Mouse (Mus musculus) brown adipose tissue, adult 24 weeks (tissue): ENCODE data around the gene Hipk3. TPM values are rescaled to one million over a fixed set of nuclear protein-coding genes. Genes with fewer than 3 reads are reported as not detected.

ENCODE experiments used
- H3K27ac ChIP-seq: fragments of 200-500 bp; replicated peaks from 2 replicates; pipeline ENCODE4 v1.5.1; 2012; ENCODE audit warnings: low read depth, mild to moderate bottlenecking, low read length
- H3K4me1 ChIP-seq: fragments of 200-500 bp; 2 replicates; pipeline ENCODE4 v1.6.1; 2012; ENCODE audit warnings: low read length, mixed read lengths; ENCODE audit not compliant: control insufficient read depth, insufficient read depth, insufficient read length
- H3K4me3 ChIP-seq: fragments of 200-500 bp; 2 replicates; pipeline ENCODE4 v1.5.1; 2012; ENCODE audit warnings: low read depth, mild to moderate bottlenecking, low read length, moderate library complexity; ENCODE audit not compliant: insufficient read depth
- polyA plus RNA-seq: library from polyadenylated mRNA; stranded (reverse); fragments of >200 nt; gene quantifications from 2 replicates; pipeline ENCODE4 v1.2.4, GENCODE M21; 2012; ENCODE audit not compliant: missing spikeins, insufficient read depth, insufficient read length

Hipk3 gene
- polyA plus RNA-seq, 1 experiment, result 54.9 TPM

DNA sequence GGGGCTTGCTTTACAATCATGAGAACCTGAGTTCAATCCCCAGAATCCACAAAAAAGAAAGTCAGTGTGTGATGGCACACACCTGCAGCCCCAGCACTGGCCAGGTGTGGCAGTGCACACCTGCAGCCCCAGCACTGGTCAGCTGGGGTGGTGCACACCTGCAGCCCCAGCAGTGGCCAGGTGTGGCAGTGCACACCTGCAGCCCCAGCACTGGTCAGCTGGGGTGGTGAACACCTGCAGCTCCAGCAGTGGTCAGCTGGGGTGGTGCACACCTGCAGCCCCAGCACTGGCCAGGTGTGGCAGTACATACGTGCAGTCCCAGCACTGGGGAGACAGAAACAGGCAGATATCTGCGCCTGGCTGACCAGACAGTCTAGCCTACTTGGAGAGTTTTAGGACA lies 116.3 kb downstream of the Hipk3 start:
- Histone ChIP-seq H3K4me3 (no peak overlapping the region), H3K27ac (no peak overlapping the region), H3K4me1 (no peaks in the 10 kb centered on the region)

Other genes with a start within 250 kb of the Hipk3 start
- gene D430041D05Rik, start 83.4 kb downstream of the Hipk3 start, polyA plus RNA-seq, result 0.12 TPM in 1 of 2 replicates, not detected in the other
- gene Cstf3, start 96.1 kb upstream of the Hipk3 start, polyA plus RNA-seq, result 16.0 and 18.7 TPM in 2 replicates
- 5.4 and 6.0 TPM in 2 replicates for gene Tcp11l1, start 217.7 kb upstream of the Hipk3 start, polyA plus RNA-seq
- not detected in 2 replicates for gene Pin1rt1, start 221.9 kb upstream of the Hipk3 start, polyA plus RNA-seq
- not detected in 2 replicates for gene Depdc7, start 248.4 kb upstream of the Hipk3 start, polyA plus RNA-seq